Mouse (Mus musculus) liver, postnatal 0 days (tissue): ENCODE results near the gene Fxyd5. TPM values are rescaled to one million over a fixed set of nuclear protein-coding genes. Genes with fewer than 3 reads are reported as not detected.
A peak's percentile ranks its signal among the peaks of the same experiment; 100 is the strongest.

ENCODE experiments used
- ATAC-seq: fragments of 200-750 bp; cut with Nextera tagmentation; 2 replicates; pipeline ENCODE4 v1.8.0; 2017; ENCODE audit warnings: mild to moderate bottlenecking, moderate library complexity
- DNase-seq: peaks from one replicate; pipeline ENCODE4 v3.0.0-alpha.2; 2016
- H3K27ac ChIP-seq: fragments of 300-500 bp; sonication (generic); 2 replicates; pipeline ENCODE4 v1.5.1; 2014; ENCODE audit warnings: antibody characterized with exemption, moderate library complexity, mild to moderate bottlenecking, low read depth
- H3K27me3 ChIP-seq: fragments of 300-500 bp; sonication (generic); 2 replicates; pipeline ENCODE4 v1.6.1; 2014; ENCODE audit warnings: low read length, control low read depth, mixed read lengths; ENCODE audit not compliant: insufficient read depth
- H3K36me3 ChIP-seq: fragments of 300-500 bp; sonication (generic); replicated peaks from 2 replicates; pipeline ENCODE4 v1.6.1; 2014; ENCODE audit warnings: mild to moderate bottlenecking, control low read depth, low read length, moderate library complexity, mixed read lengths; ENCODE audit not compliant: insufficient read depth
- H3K4me1 ChIP-seq: fragments of 300-500 bp; sonication (generic); 2 replicates; pipeline ENCODE4 v1.6.1; 2014; ENCODE audit warnings: antibody characterized with exemption, mild to moderate bottlenecking, control low read depth; ENCODE audit not compliant: insufficient read depth
- H3K4me2 ChIP-seq: fragments of 300-500 bp; sonication (generic); 2 replicates; pipeline ENCODE4 v1.6.1; 2014; ENCODE audit warnings: low read depth, mild to moderate bottlenecking, low read length, moderate library complexity, mixed read lengths
- H3K4me3 ChIP-seq: fragments of 300-500 bp; sonication (generic); 2 replicates; pipeline ENCODE4 v1.5.1; 2014; ENCODE audit warnings: low read depth, low read length
- H3K9ac ChIP-seq: fragments of 300-500 bp; sonication (generic); replicated peaks from 2 replicates; pipeline ENCODE4 v1.6.1; 2014; ENCODE audit warnings: mild to moderate bottlenecking, moderate library complexity
- H3K9me3 ChIP-seq: fragments of 300-500 bp; sonication (generic); 2 replicates; pipeline ENCODE4 v1.6.1; 2016; ENCODE audit warnings: mild to moderate bottlenecking, control low read depth, low read length, mixed read lengths
- CTCF ChIP-seq: sonication (generic); IDR thresholded peaks from 2 replicates; pipeline ENCODE4 v1.5.1; 2016; ENCODE audit warnings: antibody characterized with exemption, low read depth
- EP300 ChIP-seq: IDR thresholded peaks from 2 replicates; pipeline ENCODE4 v1.6.1; 2016; ENCODE audit warnings: antibody characterized with exemption, low read depth, mild to moderate bottlenecking
- WGBS: fragments of 180-500 bp; shearing (Covaris S2); extraction: QIAGEN DNeasy Blood & Tissue Kit; methylation state at CpG from one replicate; pipeline ENCODE4 v1.1.7; 2014; ENCODE audit not compliant: insufficient replicate concordance; 5-methylcytosine and 5-hydroxymethylcytosine counted together
- polyA plus RNA-seq: library from polyadenylated mRNA; unstranded; fragments of >200 nt; fragmentation: Nextera tagmentation; extraction: Ambion mirVana; gene quantifications from 2 replicates; pipeline ENCODE4 v1.2.1, GENCODE M21; 2015

The Fxyd5 gene
- polyA plus RNA-seq, 1 experiment from 2014 or later = 29.4 TPM

DNA sequence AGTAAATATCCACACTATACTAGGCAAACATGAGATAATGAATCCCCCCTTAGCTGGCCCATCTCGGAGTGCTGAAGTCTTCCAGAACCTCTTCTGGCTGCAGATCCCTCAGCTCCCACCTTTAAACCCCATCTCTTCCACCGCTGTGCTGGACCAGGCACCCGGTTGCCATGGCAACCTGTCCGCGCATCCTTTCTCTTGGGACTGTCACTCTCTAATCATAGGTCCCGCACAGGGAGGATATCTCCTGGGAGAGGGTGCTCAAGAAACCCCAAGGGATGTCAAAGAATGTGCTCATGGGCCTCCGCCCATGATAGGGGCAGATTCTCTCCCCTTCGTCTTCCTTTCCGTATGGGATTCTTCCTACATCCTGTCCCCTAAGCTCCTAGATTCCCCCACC lies 8.6 kb upstream of the Fxyd5 start:
- Histone ChIP-seq H3K36me3 (no peaks in the 10 kb centered on the region), H3K9ac (no peak overlapping the region), H3K9me3 (no peaks in the 10 kb centered on the region), H3K4me3 (no peak overlapping the region), H3K27ac (no peak overlapping the region), H3K4me2 (0 out of 2 replicates have a peak overlapping the region, but pooled peaks have one; percentile 9), H3K4me1 (peaks cover 9% of the 10 kb centered on the region), H3K27me3 (peaks cover 43% of the 10 kb centered on the region)
- 9% methylated on average over 9 of the region's 9 CpGs for WGBS
- DNase-seq (no peak), ATAC-seq (no peak)
- TF ChIP-seq CTCF (no peak), EP300 (no peak)

DNA sequence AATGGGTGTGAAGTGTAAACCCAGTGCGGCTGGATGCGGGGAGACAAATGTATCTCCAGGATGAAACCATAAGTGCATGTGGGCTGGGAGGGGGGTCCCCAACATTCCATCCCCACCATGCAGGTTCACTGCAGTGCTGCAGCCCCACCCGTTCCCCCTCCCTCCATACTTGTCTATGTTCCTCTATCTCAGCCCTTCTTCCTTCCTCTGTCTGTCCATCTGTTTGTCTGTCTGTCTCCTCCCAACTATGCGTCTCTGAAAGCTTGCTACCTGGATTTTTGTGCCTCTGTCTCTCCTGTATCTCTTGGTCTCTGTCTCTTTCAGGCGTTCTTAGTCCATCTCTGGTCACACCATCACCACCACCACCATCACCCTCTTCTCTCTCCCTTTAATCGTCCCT lies 8.2 kb upstream of the Fxyd5 start:
- H3K27ac ChIP-seq = no peak overlapping the region
- no peak for DNase-seq
- no peak for TF ChIP-seq CTCF
- no peak for TF ChIP-seq EP300
- H3K4me3 ChIP-seq = no peak overlapping the region
- H3K27me3 ChIP-seq = peaks cover 43% of the 10 kb centered on the region
- no peaks in the 10 kb centered on the region for H3K36me3 ChIP-seq
- H3K4me2 ChIP-seq = no peak overlapping the region
- 14% methylated on average over 6 of the region's 6 CpGs for WGBS
- H3K9me3 ChIP-seq = no peaks in the 10 kb centered on the region
- H3K4me1 ChIP-seq = peaks cover 9% of the 10 kb centered on the region
- ATAC-seq = no peak
- no peak overlapping the region for H3K9ac ChIP-seq

DNA sequence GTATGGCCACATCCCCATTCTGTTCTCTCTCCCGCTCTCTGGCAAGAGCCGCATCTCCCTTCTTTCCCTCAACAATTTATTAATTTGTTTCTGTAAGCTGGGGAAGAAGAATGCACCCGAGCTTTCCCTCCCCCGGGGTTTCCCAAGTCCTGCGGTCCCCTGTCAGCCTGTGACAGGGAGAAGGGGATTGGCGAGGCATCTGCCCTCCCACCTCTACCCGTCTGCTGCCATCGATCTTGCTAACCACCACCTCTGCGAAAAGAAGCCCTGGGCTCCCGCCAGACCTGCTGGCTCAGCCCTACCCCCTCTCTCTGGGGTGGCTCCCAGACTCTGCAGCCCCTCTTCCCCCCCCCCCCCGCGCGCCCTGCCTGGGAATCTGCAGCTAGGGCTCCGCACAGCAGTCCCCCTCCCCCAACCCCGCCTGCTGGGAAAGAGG lies 7.6 kb upstream of the Fxyd5 start:
- H3K9me3 ChIP-seq = no peaks in the 10 kb centered on the region
- WGBS = 9% methylated on average over 10 of the region's 15 CpGs
- H3K27ac ChIP-seq = no peak overlapping the region
- no peak overlapping the region for H3K9ac ChIP-seq
- DNase-seq (no peak), ATAC-seq (no peak)
- TF ChIP-seq EP300 = no peak
- no peaks in the 10 kb centered on the region for H3K36me3 ChIP-seq
- H3K4me1 ChIP-seq = peaks cover 9% of the 10 kb centered on the region
- H3K27me3 ChIP-seq = peaks cover 43% of the 10 kb centered on the region
- no peak overlapping the region for H3K4me3 ChIP-seq
- H3K4me2 ChIP-seq = no peak overlapping the region

DNA sequence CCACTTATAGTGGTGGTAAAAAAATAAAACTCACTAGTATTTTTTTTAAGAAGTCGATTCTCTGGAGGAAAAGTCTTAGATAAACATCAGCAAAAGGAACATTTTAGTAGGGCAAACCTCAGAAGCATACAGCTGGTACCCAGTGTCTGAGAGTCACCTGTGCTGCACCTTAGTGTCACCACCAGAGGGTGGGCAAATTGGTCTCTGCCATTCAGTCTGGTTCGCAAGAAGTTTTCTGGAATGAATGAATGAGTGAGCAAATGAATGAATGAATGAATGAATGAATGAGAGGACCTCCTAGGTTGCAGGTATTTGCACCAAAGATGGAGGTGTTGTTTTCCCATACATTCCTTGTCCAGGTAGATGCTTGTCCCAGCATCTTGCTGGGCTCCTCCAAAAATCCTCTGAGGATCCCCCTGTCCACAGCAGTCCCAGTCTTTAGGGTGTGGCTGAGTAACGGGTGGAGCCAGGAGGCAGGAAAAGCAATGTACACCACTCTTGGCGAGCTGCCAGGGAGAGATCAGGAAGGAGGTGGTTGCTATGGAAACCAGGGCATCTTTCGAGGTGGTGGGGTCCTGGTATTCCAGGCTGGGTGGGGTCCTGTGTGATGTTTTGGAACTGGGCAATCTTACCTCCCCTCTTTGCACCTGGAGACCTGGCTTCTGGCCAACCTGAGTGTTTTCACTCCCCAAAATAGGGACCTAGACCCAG lies 7.0 kb upstream of the Fxyd5 start:
- H3K9me3 ChIP-seq = no peaks in the 10 kb centered on the region
- no peaks in the 10 kb centered on the region for H3K36me3 ChIP-seq
- DNase-seq = no peak
- H3K9ac ChIP-seq = no peak overlapping the region
- H3K27ac ChIP-seq = no peak overlapping the region
- peaks cover 43% of the 10 kb centered on the region for H3K27me3 ChIP-seq
- no peak overlapping the region for H3K4me3 ChIP-seq
- H3K4me2 ChIP-seq = no peak overlapping the region
- TF ChIP-seq CTCF (no peak), EP300 (no peak)
- H3K4me1 ChIP-seq = peaks cover 9% of the 10 kb centered on the region
- 24% methylated on average over 5 of the region's 5 CpGs for WGBS
- ATAC-seq = no peak

DNA sequence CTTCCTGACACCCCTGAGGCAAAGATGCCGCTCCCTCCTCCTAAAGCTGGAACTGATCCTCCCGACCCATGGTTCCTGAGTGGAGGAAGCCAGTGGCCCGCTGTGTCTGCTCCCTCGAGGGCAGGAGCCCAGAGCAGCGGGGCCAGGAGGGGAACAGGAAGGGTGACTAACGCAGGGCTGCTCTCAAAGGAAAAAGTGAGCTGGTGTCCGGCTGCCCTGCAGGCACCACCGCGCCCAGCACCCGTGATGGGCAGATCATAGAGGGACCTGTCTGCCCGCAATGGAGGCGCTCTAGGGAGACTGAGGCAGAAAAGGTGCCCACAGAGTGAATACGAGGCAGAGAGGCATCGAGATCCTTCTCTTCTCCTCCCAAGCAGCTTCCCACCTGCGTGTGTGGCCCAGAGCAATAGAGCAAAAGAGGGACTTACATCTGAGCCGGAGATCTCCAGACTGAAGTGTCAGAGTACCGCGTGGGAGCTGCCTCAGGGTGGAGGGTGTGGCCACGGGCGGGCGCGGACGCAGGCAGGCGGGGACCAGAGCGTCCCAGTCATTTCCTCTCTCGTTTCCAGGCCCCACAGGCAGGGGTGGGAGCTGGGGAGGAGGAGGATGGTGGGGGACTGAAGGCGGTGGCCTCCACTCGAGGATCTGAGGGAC lies 492 bp downstream of the Fxyd5 start:
- no peaks in the 10 kb centered on the region for H3K9me3 ChIP-seq
- H3K27me3 ChIP-seq = 0 out of 2 replicates have a peak, but pooled peaks cover 4% of the 10 kb centered on the region
- H3K27ac ChIP-seq = peak overlapping the region; percentile 44; the same call in 1 of the 2 replicates
- peak; percentile 67 for ATAC-seq
- DNase-seq = peak; percentile 55
- no peaks in the 10 kb centered on the region for H3K4me1 ChIP-seq
- H3K4me2 ChIP-seq = peak overlapping the region; percentile 65
- TF ChIP-seq EP300 (no peak), CTCF (no peak)
- no peaks in the 10 kb centered on the region for H3K36me3 ChIP-seq
- H3K9ac ChIP-seq = peak overlapping the region; percentile 53
- H3K4me3 ChIP-seq = peak overlapping the region; percentile 31
- 3% methylated on average over 28 of the region's 28 CpGs for WGBS

DNA sequence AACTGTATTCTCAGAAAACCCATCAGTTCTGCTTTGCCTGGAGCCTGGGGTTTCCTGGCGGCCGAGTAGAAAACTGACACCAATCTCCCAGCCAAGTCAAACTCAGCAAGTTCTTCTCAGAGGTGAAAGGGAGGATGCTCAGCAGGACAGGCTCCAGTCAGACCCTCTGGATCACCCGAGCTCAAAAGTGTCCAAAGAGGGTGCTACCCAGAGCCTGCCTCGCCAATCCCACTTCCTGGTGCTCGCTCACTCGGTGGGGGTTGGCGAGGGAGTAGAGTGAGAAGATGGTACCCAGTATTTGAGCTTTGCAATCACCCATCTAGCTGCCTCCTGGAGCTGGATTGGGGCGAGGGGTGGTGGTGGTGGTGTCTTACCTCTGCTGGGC lies 1.3 kb downstream of the Fxyd5 start:
- H3K27ac ChIP-seq = no peak overlapping the region
- peak overlapping the region; percentile 31 for H3K4me3 ChIP-seq
- H3K36me3 ChIP-seq = no peaks in the 10 kb centered on the region
- H3K27me3 ChIP-seq = 0 out of 2 replicates have a peak, but pooled peaks cover 4% of the 10 kb centered on the region
- H3K4me1 ChIP-seq = no peaks in the 10 kb centered on the region
- ATAC-seq = no peak
- TF ChIP-seq EP300 (no peak), CTCF (no peak)
- DNase-seq = no peak
- WGBS = 24% methylated on average over 8 of the region's 8 CpGs
- H3K9me3 ChIP-seq = no peaks in the 10 kb centered on the region
- peak overlapping the region; percentile 65 for H3K4me2 ChIP-seq
- H3K9ac ChIP-seq = peak overlapping the region; percentile 53; the same call in 1 of the 2 replicates
